Mouse (Mus musculus) kidney, postnatal 0 days (tissue): ENCODE data around the gene 4922502D21Rik. TPM values are rescaled to one million over a fixed set of nuclear protein-coding genes. Genes with fewer than 3 reads are reported as not detected.

Experiments
- ATAC-seq: fragments of 200-750 bp; cut with Nextera tagmentation; replicated peaks from 2 replicates; pipeline ENCODE4 v1.8.0; 2017; ENCODE audit warnings: low read depth, moderate number of reproducible peaks, moderate TSS enrichment, moderate library complexity; ENCODE audit not compliant: low FRiP score
- DNase-seq: peaks from one replicate; pipeline ENCODE4 v3.0.0-alpha.2; 2016; ENCODE audit warnings: low spot score
- H3K27ac ChIP-seq: fragments of 300-500 bp; sonication (generic); 2 replicates; pipeline ENCODE4 v1.5.1; 2014; ENCODE audit warnings: mild to moderate bottlenecking
- H3K27me3 ChIP-seq: fragments of 300-500 bp; sonication (generic); 2 replicates; pipeline ENCODE4 v1.6.1; 2014; ENCODE audit warnings: low read length, mixed read lengths; ENCODE audit not compliant: insufficient read depth
- H3K36me3 ChIP-seq: fragments of 300-500 bp; sonication (generic); 2 replicates; pipeline ENCODE4 v1.6.1; 2014; ENCODE audit warnings: low read length, mixed read lengths; ENCODE audit not compliant: insufficient read depth
- H3K4me1 ChIP-seq: fragments of 300-500 bp; sonication (generic); replicated peaks from 2 replicates; pipeline ENCODE4 v1.6.1; 2014; ENCODE audit warnings: antibody characterized with exemption, low read length, mixed read lengths; ENCODE audit not compliant: insufficient read depth
- H3K4me2 ChIP-seq: fragments of 300-500 bp; sonication (generic); 2 replicates; pipeline ENCODE4 v1.6.1; 2014; ENCODE audit warnings: mild to moderate bottlenecking, low read length, moderate library complexity, mixed read lengths
- H3K4me3 ChIP-seq: fragments of 300-500 bp; sonication (generic); replicated peaks from 2 replicates; pipeline ENCODE4 v1.5.1; 2014; ENCODE audit warnings: low read depth, low read length
- H3K9ac ChIP-seq: fragments of 300-500 bp; sonication (generic); 2 replicates; pipeline ENCODE4 v1.6.1; 2014; ENCODE audit warnings: low read depth, low read length
- H3K9me3 ChIP-seq: fragments of 300-500 bp; sonication (generic); replicated peaks from 2 replicates; pipeline ENCODE4 v1.6.1; 2016; ENCODE audit warnings: low read length, inconsistent platforms, mixed read lengths
- CTCF ChIP-seq: IDR thresholded peaks from 2 replicates; pipeline ENCODE4 v1.5.1; 2016; ENCODE audit warnings: antibody characterized with exemption, low read depth, mild to moderate bottlenecking, moderate library complexity
- WGBS: fragments of 180-500 bp; shearing (Covaris S2); extraction: QIAGEN DNeasy Blood & Tissue Kit; methylation state at CpG from one replicate; pipeline ENCODE4 v1.1.7; 2014; 5-methylcytosine and 5-hydroxymethylcytosine counted together
- polyA plus RNA-seq: library from polyadenylated mRNA; unstranded; fragments of >200 nt; fragmentation: Nextera tagmentation; extraction: Ambion mirVana; gene quantifications from 2 replicates; pipeline ENCODE4 v1.2.1, GENCODE M21; 2015

4922502D21Rik gene
- polyA plus RNA-seq, 1 experiment from 2014 or later: not detected

DNA sequence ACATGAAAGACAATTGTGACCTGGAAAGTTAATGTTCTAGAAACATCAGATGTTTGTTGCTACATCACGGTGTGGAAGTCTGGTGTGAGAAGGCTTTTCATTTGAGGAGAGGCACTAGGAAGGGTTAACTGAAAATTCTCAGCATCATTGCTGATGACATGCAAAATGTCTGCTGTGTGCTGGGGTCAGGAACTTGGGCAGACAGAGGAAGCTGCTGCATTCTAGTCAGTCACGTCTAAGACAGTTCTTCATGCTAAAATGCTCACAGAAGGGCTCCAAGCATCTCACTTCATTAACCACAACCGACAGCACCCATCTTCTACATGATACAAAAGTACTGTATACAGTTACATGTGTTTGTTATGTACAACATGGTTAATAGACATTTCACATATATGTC is 48.3 kb downstream of the 4922502D21Rik start:
- no peak overlapping the region for H3K4me3 ChIP-seq
- no peak overlapping the region for H3K4me2 ChIP-seq
- H3K36me3 ChIP-seq: no peaks in the 10 kb centered on the region
- H3K4me1 ChIP-seq: no peaks in the 10 kb centered on the region
- 55% methylated on average over 3 of the region's 3 CpGs for WGBS
- ATAC-seq (no peak), DNase-seq (no peak)
- no peak overlapping the region for H3K27ac ChIP-seq
- no peak for TF ChIP-seq CTCF
- H3K27me3 ChIP-seq: no peaks in the 10 kb centered on the region
- no peak overlapping the region for H3K9ac ChIP-seq
- H3K9me3 ChIP-seq: no peaks in the 10 kb centered on the region

DNA sequence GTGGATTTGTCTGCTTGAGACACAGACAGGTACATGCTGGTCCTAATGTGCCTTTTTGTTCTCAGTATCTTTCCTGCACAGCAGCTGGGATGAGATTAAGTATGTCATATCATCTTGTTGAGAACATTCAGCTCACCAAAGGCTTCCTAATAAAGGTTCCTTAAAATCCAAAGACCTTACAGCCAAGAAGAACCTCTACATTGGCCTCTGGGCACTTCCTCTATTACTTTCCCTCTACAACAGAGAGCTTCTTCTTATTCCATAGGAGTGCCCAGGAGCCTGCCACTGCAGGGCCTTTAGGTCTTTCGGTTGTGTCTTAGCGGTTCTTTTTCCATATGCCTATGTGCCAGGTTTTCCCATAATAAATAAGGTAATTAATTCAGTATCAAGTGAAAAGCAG is 55.1 kb downstream of the 4922502D21Rik start:
- TF ChIP-seq CTCF: no peak
- Histone ChIP-seq H3K27me3 (no peaks in the 10 kb centered on the region), H3K4me1 (no peaks in the 10 kb centered on the region), H3K36me3 (no peaks in the 10 kb centered on the region), H3K9ac (no peak overlapping the region), H3K9me3 (no peaks in the 10 kb centered on the region), H3K4me3 (no peak overlapping the region), H3K4me2 (no peak overlapping the region), H3K27ac (no peak overlapping the region)
- 98% methylated on average over 2 of the region's 2 CpGs for WGBS
- ATAC-seq (no peak), DNase-seq (no peak)

DNA sequence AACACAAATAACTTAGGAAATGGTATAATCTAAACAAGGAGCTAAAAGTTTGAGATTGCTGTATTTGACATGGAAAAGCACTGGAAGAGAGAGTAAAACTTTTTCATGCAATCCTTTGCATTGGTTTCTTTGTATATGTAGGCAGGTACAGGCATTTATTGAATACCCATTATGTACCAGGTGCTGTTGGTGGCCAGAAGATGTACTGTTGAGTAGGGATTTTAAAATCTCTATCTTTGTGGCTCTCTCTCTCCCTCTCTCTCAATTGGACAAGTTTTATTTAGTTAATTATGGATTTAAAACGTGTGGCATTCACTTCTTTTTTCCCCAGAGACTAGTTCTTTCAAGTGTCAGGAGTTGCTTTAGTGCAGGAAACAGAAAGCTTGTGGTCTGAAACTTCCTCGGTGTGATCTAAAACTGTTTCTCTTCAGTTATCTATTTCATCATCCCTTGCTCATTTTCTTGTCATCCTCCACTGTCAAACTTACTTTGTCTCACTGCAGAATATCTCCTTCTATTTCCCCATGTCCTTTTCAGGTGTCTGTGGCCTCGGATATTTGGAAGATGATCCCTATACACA is 55.9 kb downstream of the 4922502D21Rik start:
- 59% methylated on average over 3 of the region's 3 CpGs for WGBS
- no peaks in the 10 kb centered on the region for H3K27me3 ChIP-seq
- no peak for ATAC-seq

DNA sequence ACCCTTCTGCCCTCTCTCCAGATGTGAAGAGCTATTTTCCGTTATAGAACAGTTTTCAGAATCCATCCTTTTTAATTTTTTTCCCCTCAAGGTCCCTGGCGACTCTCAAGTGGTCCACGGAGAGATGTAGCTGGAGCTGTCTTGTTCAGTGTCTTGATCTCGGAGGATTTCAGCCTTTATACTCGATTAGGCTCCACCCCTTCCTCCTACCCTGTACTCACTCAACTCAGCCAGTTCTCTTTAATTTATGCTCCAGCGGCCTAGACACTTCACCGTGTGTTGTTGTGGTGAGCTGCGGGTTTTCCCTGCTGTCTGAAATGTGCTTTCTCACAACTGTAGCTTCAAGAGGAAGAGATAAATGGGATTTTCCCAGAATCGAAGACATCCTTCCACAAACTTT is 56.4 kb downstream of the 4922502D21Rik start, which contains the start of gene Cd69:
TSS of gene Cd69 (minus strand) at position 217 of the 400 bp plus-strand sequence.
- no peak within 1 kb of the TSS for H3K27ac ChIP-seq
- WGBS: 60% methylated on average over 9 of the region's 9 CpGs

More for the DNA sequence above, 55.9 kb downstream of the 4922502D21Rik start:
- H3K27ac ChIP-seq: no peak overlapping the region
- H3K36me3 ChIP-seq: no peaks in the 10 kb centered on the region
- no peaks in the 10 kb centered on the region for H3K9me3 ChIP-seq
- H3K4me2 ChIP-seq: no peak overlapping the region
- no peaks in the 10 kb centered on the region for H3K4me1 ChIP-seq
- H3K9ac ChIP-seq: no peak overlapping the region
- H3K4me3 ChIP-seq: no peak overlapping the region
- no peak for TF ChIP-seq CTCF
- no peak for DNase-seq

DNA sequence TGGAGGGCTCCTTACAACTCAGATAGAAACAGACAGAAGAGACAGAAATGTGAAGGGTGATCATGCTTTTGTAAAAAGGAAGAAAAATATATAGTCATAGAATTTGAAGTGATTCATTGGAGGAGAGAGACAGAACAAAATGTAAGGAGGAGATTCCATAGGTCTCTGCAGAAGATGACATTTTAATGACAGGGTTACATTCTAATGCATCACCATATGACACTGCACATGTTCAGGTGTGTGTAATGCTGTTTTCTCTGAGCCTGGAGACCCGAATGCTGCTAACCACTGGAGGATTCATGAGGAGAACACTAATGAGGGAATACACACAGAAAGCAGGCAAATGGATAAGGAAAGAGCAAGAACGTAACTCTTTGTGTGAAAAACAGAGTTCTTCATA is 57.1 kb downstream of the 4922502D21Rik start:
- no peak overlapping the region for H3K4me3 ChIP-seq
- no peaks in the 10 kb centered on the region for H3K9me3 ChIP-seq
- no peaks in the 10 kb centered on the region for H3K27me3 ChIP-seq
- no peak overlapping the region for H3K9ac ChIP-seq
- no peaks in the 10 kb centered on the region for H3K36me3 ChIP-seq
- DNase-seq: no peak
- H3K27ac ChIP-seq: no peak overlapping the region
- H3K4me1 ChIP-seq: no peaks in the 10 kb centered on the region
- no peak overlapping the region for H3K4me2 ChIP-seq
- TF ChIP-seq CTCF: no peak
- no peak for ATAC-seq
- 83% methylated on average over 2 of the region's 2 CpGs for WGBS

More for the DNA sequence above, 56.4 kb downstream of the 4922502D21Rik start, which contains the start of gene Cd69:
- DNase-seq: no peak
- no peak for TF ChIP-seq CTCF
- ATAC-seq: no peak
- Histone ChIP-seq H3K27me3 (no peaks in the 10 kb centered on the region), H3K4me2 (no peak within 1 kb of the TSS), H3K4me1 (no peaks in the 10 kb centered on the region), H3K4me3 (no peak within 1 kb of the TSS), H3K36me3 (no peaks in the 10 kb centered on the region), H3K9ac (no peak within 1 kb of the TSS), H3K9me3 (no peaks in the 10 kb centered on the region)

DNA sequence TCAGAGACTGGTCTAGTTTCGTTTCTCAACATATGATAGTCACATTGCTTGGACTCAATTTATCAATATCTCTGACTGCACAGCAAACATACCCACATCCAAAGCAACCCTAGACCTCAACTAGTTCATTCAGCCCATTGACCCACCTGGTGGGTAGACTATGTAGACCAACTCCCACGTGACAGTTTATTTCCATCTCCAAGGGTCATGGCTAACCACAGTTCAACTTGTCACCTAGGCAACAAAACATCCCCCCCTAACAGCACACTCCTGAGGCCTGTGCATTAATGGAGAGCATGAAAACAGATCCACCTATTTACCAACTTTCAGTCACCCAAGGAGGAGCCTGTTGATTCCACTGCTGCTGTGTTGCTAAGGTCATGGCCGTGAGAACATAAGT is 57.9 kb downstream of the 4922502D21Rik start:
- no peaks in the 10 kb centered on the region for H3K27me3 ChIP-seq
- ATAC-seq (no peak), DNase-seq (no peak)
- H3K9ac ChIP-seq: no peak overlapping the region
- H3K36me3 ChIP-seq: no peaks in the 10 kb centered on the region
- no peaks in the 10 kb centered on the region for H3K9me3 ChIP-seq
- H3K4me2 ChIP-seq: no peak overlapping the region
- no peaks in the 10 kb centered on the region for H3K4me1 ChIP-seq
- 69% methylated on average over 3 of the region's 3 CpGs for WGBS
- H3K27ac ChIP-seq: no peak overlapping the region
- no peak overlapping the region for H3K4me3 ChIP-seq
- TF ChIP-seq CTCF: no peak

Other genes with a start within 250 kb of the 4922502D21Rik start
- 0.06 TPM in 1 of 2 replicates, not detected in the other for gene Clec2e, start 230.9 kb downstream of the 4922502D21Rik start, polyA plus RNA-seq
- 1.0 and 1.4 TPM in 2 replicates for gene Clec2d, start 151.2 kb downstream of the 4922502D21Rik start, polyA plus RNA-seq
- gene Cd69, start 56.4 kb downstream of the 4922502D21Rik start, polyA plus RNA-seq: not detected in 2 replicates
- 0.28 and 0.71 TPM in 2 replicates for gene Clec12a, start 10.9 kb upstream of the 4922502D21Rik start, polyA plus RNA-seq
- gene Clec12b, start 54.1 kb upstream of the 4922502D21Rik start, polyA plus RNA-seq: 0.10 and 0.11 TPM in 2 replicates
- gene Clec1b, start 65.5 kb upstream of the 4922502D21Rik start, polyA plus RNA-seq: 1.5 and 1.7 TPM in 2 replicates
- 0.38 and 0.40 TPM in 2 replicates for gene Clec9a, start 77.1 kb upstream of the 4922502D21Rik start, polyA plus RNA-seq
- gene Clec1a, start 120.2 kb upstream of the 4922502D21Rik start, polyA plus RNA-seq: 10.3 and 10.6 TPM in 2 replicates
- gene Olr1, start 175.4 kb upstream of the 4922502D21Rik start, polyA plus RNA-seq: not detected in 2 replicates
- 96.6 and 98.5 TPM in 2 replicates for gene Tmem52b, start 180.8 kb upstream of the 4922502D21Rik start, polyA plus RNA-seq
- 126 and 139 TPM in 2 replicates for gene Gabarapl1, start 201.4 kb upstream of the 4922502D21Rik start, polyA plus RNA-seq
- not detected in 2 replicates for gene Klre1, start 246.1 kb upstream of the 4922502D21Rik start, polyA plus RNA-seq